Mouse (Mus musculus): ENCODE results near the gene Ccna2.

DNA sequence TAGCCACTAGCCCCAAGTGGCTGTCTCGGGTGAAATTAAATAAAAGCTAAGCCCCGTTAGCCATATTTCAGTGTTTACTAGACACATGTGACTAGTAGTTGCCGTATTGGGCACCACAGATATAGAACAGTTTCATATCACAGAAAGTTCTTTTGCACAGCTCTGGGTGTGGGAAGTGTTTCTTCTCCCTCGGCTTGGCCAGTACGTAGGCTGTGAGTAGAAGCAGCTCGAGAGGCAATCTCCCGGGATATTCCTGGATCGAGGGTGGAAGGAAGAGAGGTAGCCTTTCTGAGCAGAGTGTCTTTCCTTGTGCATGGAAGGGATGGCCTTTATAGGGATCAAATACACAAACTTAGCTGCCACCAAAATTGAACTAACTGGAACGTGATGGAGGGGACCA, 55.8 kb downstream of the Ccna2 start:
- TF ChIP-seq CTCF (IDR thresholded peaks at IDR 0.05; ENCODE audit: control insufficient read depth, insufficient read depth, low read length): no peak
- no peak for TF ChIP-seq POLR2A (IDR thresholded peaks at IDR 0.05; ENCODE audit: borderline replicate concordance, control insufficient read depth, low read depth, low read length)

Data from bone marrow, adult 2 months (tissue).